Mouse (Mus musculus) heart, embryonic 16.5 days (tissue): Measurements from ENCODE around the gene Cdh4. TPM values are rescaled to one million over a fixed set of nuclear protein-coding genes. Genes with fewer than 3 reads are reported as not detected.

ENCODE experiments used
- ATAC-seq: fragments of 200-750 bp; cut with Nextera tagmentation; replicated peaks from 2 replicates; pipeline ENCODE4 v1.8.0; 2017; ENCODE audit warnings: moderate number of reproducible peaks; ENCODE audit not compliant: insufficient read depth, low FRiP score; ENCODE audit errors: extremely low read depth
- H3K27ac ChIP-seq: fragments of 300-500 bp; sonication (generic); 2 replicates; pipeline ENCODE4 v1.5.1; 2014; ENCODE audit warnings: mild to moderate bottlenecking, low read length, control low read depth, moderate library complexity
- H3K27me3 ChIP-seq: fragments of 300-500 bp; sonication (generic); 2 replicates; pipeline ENCODE4 v1.6.1; 2014; ENCODE audit warnings: low read length, mixed read lengths; ENCODE audit not compliant: control insufficient read depth, insufficient read depth
- H3K36me3 ChIP-seq: fragments of 300-500 bp; sonication (generic); 2 replicates; pipeline ENCODE4 v1.6.1; 2014; ENCODE audit not compliant: control insufficient read depth, insufficient read depth
- H3K4me1 ChIP-seq: fragments of 300-500 bp; sonication (generic); 2 replicates; pipeline ENCODE4 v1.6.1; 2014; ENCODE audit warnings: low read length, mixed read lengths; ENCODE audit not compliant: control insufficient read depth, insufficient read depth
- H3K4me2 ChIP-seq: fragments of 300-500 bp; sonication (generic); 2 replicates; pipeline ENCODE4 v1.6.1; 2014; ENCODE audit warnings: low read depth, mild to moderate bottlenecking, control low read depth, low read length
- H3K4me3 ChIP-seq: fragments of 300-500 bp; sonication (generic); 2 replicates; pipeline ENCODE4 v1.5.1; 2014; ENCODE audit warnings: mild to moderate bottlenecking, control low read depth, low read length
- H3K9ac ChIP-seq: fragments of 300-500 bp; sonication (generic); 2 replicates; pipeline ENCODE4 v1.6.1; 2014; ENCODE audit warnings: low read length, control low read depth
- H3K9me3 ChIP-seq: fragments of 300-500 bp; sonication (generic); replicated peaks from 2 replicates; pipeline ENCODE4 v1.6.1; 2016; ENCODE audit warnings: low read length; ENCODE audit not compliant: control insufficient read depth
- WGBS: fragments of 180-500 bp; shearing (Covaris S2); extraction: QIAGEN DNeasy Blood & Tissue Kit; methylation state at CpG from one replicate; pipeline ENCODE4 v1.1.7; 2014; 5-methylcytosine and 5-hydroxymethylcytosine counted together
- polyA plus RNA-seq: library from polyadenylated mRNA; unstranded; fragments of >200 nt; fragmentation: Nextera tagmentation; extraction: Ambion mirVana; gene quantifications from 2 replicates; pipeline ENCODE4 v1.2.1, GENCODE M21; 2015

Cdh4 gene
- polyA plus RNA-seq, 1 experiment from 2014 or later, result 6.5 TPM

DNA sequence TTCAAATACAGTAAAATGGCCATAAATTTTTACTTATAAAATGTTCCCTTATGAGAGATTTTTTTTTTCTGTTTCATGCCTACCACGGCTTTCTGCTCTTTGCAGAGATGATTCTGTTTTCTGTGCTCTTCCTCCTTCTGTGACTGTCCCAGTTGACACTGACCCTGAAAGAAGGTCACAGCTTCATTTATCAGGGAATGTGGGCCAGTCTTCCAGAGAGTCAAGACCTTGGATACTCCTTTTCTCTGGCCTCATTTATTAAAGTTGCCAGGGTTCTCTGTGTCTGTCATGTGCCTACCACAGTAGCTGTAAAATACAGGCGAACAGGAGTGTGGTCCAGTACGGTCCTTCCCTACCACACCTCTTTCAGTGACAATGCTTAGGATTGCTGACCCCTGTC, 162.5 kb downstream of the Cdh4 start:
- 82% methylated on average over 3 of the region's 3 CpGs for WGBS
- Histone ChIP-seq H3K9ac (no peak overlapping the region), H3K27ac (no peak overlapping the region), H3K27me3 (no peaks in the 10 kb centered on the region), H3K9me3 (no peaks in the 10 kb centered on the region), H3K4me3 (no peak overlapping the region), H3K4me2 (no peak overlapping the region), H3K36me3 (no peaks in the 10 kb centered on the region), H3K4me1 (no peaks in the 10 kb centered on the region)
- ATAC-seq, result no peak

DNA sequence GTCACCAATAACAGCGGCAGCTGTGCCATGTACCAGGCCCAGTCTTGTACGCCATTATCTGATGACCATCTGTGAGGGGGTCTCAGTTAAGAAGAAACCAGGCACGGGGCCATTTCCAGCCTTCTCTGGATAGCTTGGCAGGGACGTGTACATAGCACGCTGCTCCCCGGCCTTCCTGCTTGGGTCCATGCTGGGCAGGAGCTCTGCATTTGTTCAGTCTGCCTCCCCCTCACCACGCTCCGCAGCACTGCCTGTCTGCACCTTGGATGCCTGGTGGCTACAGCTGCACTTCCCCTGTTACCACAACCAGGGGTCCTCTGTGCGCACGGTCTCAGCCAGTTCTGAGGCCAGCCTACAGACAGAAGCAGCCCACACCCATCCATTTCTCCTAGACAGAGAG, 163.0 kb downstream of the Cdh4 start:
- Histone ChIP-seq H3K4me3 (no peak overlapping the region), H3K36me3 (no peaks in the 10 kb centered on the region), H3K9me3 (no peaks in the 10 kb centered on the region), H3K27ac (no peak overlapping the region), H3K9ac (no peak overlapping the region), H3K4me2 (no peak overlapping the region), H3K27me3 (no peaks in the 10 kb centered on the region), H3K4me1 (no peaks in the 10 kb centered on the region)
- ATAC-seq, result no peak
- WGBS, result 74% methylated on average over 10 of the region's 10 CpGs

DNA sequence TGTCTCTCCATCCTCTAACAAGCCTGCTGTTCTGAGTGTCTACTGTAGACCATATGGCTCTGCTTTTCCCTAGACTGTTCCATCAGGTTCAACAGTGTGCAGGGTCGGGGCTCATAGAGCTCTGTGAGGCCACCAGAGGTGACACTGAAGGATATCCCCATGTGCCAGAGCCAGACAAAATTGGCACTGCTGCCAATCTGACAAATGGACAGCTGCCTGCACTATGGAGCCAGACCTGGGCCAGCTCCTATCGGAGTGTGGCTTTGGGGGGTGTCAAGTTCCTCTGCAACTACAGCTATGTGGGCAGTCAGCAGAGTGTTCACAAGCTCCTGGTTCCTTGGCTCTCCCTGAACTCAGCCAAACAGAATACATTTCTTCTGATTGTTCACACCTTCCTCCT, 164.1 kb downstream of the Cdh4 start:
- WGBS, result 74% methylated on average over 2 of the region's 2 CpGs
- Histone ChIP-seq H3K9me3 (no peaks in the 10 kb centered on the region), H3K4me2 (no peak overlapping the region), H3K27ac (no peak overlapping the region), H3K4me1 (no peaks in the 10 kb centered on the region), H3K27me3 (no peaks in the 10 kb centered on the region), H3K4me3 (no peak overlapping the region), H3K36me3 (no peaks in the 10 kb centered on the region), H3K9ac (no peak overlapping the region)
- ATAC-seq, result no peak

DNA sequence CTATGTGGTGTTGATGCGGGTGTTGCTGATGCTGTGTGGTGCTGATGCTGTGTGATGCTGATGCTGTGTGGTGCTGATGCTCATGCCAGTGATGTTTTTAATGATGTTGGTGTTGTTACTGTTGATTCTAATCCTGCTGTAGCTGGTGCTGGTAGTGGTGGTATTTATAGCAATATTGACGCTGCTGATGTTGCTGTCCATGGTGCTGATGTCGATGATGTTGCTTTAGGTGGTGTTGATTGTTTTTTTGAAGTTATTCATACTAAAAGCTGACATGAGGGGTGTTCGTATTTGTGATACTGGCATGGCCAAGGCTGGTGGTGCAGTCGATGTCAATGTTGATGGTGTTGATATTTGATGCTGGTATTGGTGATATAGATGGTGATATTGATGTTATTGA, 173.7 kb downstream of the Cdh4 start:
- no peak for ATAC-seq
- peaks cover 4% of the 10 kb centered on the region for H3K9me3 ChIP-seq
- no peak overlapping the region for H3K9ac ChIP-seq
- H3K4me1 ChIP-seq, result no peaks in the 10 kb centered on the region
- H3K27me3 ChIP-seq, result no peaks in the 10 kb centered on the region
- no peak overlapping the region for H3K27ac ChIP-seq
- H3K36me3 ChIP-seq, result no peaks in the 10 kb centered on the region
- no peak overlapping the region for H3K4me2 ChIP-seq
- 53% methylated on average over 5 of the region's 5 CpGs for WGBS
- H3K4me3 ChIP-seq, result no peak overlapping the region

DNA sequence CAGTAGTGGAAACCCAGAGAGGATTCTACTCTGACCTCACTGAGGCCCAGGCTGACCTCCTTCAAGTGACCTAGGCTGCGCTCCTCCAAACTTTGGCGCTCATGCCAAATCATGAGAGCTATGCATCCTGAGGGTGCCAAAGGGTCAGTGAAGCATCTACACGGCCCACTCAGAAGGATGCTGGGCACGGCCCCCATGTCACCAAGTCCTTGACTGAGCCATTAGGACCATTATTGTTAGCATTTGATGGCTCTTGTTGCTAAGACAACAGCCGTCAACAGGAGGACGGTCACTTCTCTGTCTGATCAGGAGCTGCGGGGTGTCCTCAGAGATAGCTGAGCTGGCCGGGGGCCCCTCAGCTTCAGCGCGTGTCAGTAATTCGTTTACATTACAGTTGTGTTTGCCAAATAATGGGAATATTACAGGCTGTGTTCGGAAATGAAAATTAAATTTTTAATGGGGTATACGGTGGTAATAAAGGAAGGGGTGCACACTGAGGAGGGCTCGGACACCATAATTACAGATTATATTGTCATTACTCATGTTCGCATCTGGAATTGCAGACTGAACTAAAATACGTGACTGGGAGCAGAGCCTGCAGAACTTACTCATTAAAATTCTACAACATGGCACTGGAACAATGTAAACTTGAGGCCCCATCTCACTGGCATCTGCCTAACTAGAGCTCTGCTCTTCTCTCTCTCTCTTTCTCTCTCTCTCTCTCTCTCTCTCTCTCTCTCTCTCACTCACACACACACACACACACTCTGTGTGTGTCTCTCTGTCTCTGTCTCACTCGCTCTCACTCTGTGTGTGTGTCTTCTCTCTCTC, 181.6 kb downstream of the Cdh4 start:
- Histone ChIP-seq H3K9ac (no peak overlapping the region), H3K27me3 (no peaks in the 10 kb centered on the region), H3K36me3 (no peaks in the 10 kb centered on the region), H3K9me3 (no peaks in the 10 kb centered on the region), H3K27ac (no peak overlapping the region), H3K4me3 (no peak overlapping the region), H3K4me1 (no peaks in the 10 kb centered on the region), H3K4me2 (no peak overlapping the region)
- no peak for ATAC-seq
- 66% methylated on average over 17 of the region's 17 CpGs for WGBS

DNA sequence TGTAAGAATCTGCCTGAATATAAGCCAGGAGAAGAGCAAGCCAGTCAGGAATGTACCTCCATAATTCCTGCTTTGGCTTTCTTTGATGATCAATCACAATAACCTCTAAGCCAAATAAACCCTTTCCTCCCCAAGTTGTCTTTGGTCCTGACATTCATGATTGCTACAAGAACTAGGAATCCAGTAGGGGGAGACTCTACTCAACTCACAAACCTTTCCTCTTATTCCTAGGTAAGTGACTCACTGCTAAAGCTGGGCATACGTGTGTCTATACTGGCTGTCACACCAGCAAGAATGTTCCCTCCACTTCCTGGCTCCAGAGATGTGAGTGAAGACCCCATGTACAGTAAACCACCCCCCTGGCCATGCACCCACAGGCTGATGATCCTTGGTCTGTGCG, 185.3 kb downstream of the Cdh4 start:
- no peaks in the 10 kb centered on the region for H3K4me1 ChIP-seq
- ATAC-seq, result no peak
- H3K27ac ChIP-seq, result no peak overlapping the region
- no peaks in the 10 kb centered on the region for H3K27me3 ChIP-seq
- H3K4me3 ChIP-seq, result no peak overlapping the region
- H3K36me3 ChIP-seq, result no peaks in the 10 kb centered on the region
- WGBS, result 73% methylated on average over 2 of the region's 2 CpGs
- H3K9me3 ChIP-seq, result no peaks in the 10 kb centered on the region
- H3K9ac ChIP-seq, result no peak overlapping the region
- H3K4me2 ChIP-seq, result no peak overlapping the region

DNA sequence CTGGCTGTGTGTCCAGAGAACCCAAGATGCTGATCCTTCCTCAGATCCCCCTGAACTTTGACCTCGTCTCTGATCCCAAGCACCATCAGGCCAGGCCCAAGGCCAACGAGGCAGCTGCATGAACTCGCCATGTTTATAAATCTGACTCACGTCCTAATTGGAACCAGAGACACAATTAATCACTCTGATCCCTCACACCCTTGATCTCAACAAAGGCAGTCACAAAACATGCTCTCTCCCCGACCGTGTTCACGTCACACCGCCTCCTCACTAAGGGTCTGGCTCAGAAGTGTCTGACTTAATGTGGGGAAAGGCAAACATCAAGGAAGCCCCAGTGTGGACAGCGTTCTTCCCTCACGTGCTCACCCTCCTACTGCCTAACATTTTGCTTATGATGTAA, 188.5 kb downstream of the Cdh4 start:
- 72% methylated on average over 10 of the region's 10 CpGs for WGBS

DNA sequence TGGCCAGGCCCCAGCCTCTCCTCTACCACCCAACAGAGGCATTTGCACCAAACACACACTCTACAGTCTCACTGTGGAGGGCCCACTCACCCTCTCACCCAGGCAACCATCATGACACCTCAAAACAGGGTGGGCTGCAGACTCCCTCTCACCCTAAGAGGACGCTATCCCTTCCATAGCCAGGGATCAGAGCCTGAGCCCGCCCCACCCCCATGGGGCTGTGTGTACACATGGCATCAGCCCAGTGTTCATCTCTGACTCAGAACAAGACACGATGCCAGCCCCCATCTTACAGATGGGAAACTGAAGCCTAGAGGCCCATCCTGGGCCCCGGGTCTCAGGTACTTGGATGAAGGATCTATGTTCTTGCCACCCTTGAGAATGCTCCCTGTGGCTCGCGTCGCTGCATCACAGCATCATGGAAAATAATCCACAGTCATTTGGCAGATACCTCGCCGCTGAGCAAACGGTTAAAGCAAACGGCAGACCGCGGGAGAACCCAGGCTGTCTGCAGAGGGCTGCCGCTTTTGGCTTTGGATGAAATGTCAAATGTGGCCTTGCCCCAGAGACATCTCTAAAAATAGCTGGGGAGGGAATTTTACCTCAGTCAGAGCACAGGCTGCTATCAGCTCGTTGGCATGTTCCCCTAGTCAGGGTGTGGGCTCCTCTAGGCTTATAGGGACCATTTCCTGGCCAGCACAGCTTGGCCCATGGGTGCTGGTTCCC, 198.5 kb downstream of the Cdh4 start:
- Histone ChIP-seq H3K9me3 (peaks cover 7% of the 10 kb centered on the region; the same call in 1 of the 2 replicates), H3K4me1 (peaks cover 13% of the 10 kb centered on the region), H3K27me3 (no peaks in the 10 kb centered on the region), H3K4me3 (no peak overlapping the region), H3K9ac (no peak overlapping the region), H3K36me3 (no peaks in the 10 kb centered on the region), H3K4me2 (peak overlapping the region; percentile 26; the same call in 1 of the 2 replicates), H3K27ac (peak overlapping the region; percentile 73)
- WGBS, result 45% methylated on average over 15 of the region's 15 CpGs
- peak; percentile 90 for ATAC-seq

More for the DNA sequence above, 188.5 kb downstream of the Cdh4 start:
- no peaks in the 10 kb centered on the region for H3K36me3 ChIP-seq
- no peak overlapping the region for H3K4me2 ChIP-seq
- no peak for ATAC-seq
- H3K9ac ChIP-seq, result no peak overlapping the region
- H3K27me3 ChIP-seq, result no peaks in the 10 kb centered on the region
- no peaks in the 10 kb centered on the region; the same call in 1 of the 2 replicates for H3K4me1 ChIP-seq
- no peak overlapping the region for H3K27ac ChIP-seq
- no peak overlapping the region for H3K4me3 ChIP-seq
- no peaks in the 10 kb centered on the region for H3K9me3 ChIP-seq

DNA sequence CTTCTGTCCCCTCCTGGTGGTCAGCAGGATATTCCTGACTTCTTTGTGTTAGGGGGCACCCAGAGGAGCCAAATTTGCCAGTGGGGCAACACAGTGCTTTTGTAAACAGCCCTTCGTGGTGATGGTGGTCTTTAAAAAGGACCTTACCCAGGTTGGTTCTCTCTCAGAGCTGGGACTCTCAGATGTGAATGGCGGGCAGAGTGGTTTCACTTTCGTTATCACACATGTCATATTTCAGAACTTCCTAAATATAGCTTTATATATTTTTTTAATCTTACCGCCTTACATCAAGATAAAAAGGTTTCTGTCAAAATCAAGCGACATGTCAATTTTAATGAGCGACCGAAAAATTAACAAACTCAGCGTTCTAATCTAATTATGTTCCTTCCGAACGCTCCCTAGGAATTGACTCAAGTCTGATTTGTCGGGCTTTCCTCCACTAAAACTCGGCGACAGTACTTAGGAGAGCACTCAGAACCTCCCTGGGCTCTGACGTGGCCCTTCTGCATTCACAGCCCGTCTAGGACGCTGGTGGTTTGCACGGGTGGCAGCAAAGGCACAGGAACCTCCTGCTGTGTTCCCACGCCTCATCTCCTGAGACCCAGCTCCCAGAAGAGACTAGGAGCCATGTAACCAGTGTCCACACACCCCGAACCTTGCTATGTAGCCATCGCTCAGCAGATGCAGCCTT, 206.5 kb downstream of the Cdh4 start:
- no peaks in the 10 kb centered on the region for H3K27me3 ChIP-seq
- H3K9ac ChIP-seq, result no peak overlapping the region
- H3K36me3 ChIP-seq, result no peaks in the 10 kb centered on the region
- H3K4me3 ChIP-seq, result no peak overlapping the region
- 0 out of 2 replicates have a peak, but pooled peaks cover 2% of the 10 kb centered on the region for H3K4me1 ChIP-seq
- WGBS, result 77% methylated on average over 20 of the region's 20 CpGs
- peaks cover 7% of the 10 kb centered on the region; the same call in 1 of the 2 replicates for H3K9me3 ChIP-seq
- H3K4me2 ChIP-seq, result no peak overlapping the region
- no peak overlapping the region for H3K27ac ChIP-seq
- no peak for ATAC-seq
